8 mouse cellular contexts compared by ENCODE assay signal in the genomic region with DNA sequence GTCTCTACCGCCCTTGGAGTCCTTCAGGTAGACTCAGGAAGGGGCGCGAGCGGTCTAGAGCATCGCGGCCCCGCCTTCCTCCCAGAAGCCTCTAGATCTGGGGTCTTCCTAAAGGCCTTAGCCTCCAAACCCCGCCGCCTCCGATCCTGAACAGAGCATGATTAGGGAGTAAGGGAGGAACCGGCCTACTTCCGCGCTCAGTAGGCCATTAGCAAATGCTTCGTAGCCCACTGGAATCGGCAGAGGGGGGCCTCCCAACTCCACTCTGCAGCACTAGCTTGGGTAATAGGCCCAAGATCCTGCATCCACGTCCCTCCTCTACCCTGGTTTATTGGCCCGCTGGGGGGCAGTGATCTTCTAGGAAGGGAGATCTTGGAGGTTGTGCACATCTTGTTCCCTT. TPM values are rescaled to one million over a fixed set of nuclear protein-coding genes. Genes with fewer than 3 reads are reported as not detected.
DNase-seq lines count a peak whose midpoint lies in the region; ATAC-seq and TF ChIP-seq lines count a peak whose summit lies in the region.

A gene (minus strand): TSS at position 385 of the 400 bp plus-strand sequence.

- no peak for ATAC-seq in heart, embryonic 11.5 days (replicated peaks; ENCODE audit: insufficient number of reproducible peaks, low FRiP score, low TSS enrichment)
- no peak for ATAC-seq in forebrain, embryonic 11.5 days (replicated peaks; ENCODE audit: low FRiP score)
- no peak for ATAC-seq in limb, embryonic 14.5 days (ENCODE audit: low FRiP score, low read depth)
- no peak for ATAC-seq in inflammation-experienced regulatory T-cells, adult 6 months

- peaks cover 28% of the 10 kb centered on the region for H3K4me1 ChIP-seq in heart, embryonic 11.5 days (ENCODE audit: control insufficient read depth, insufficient read depth, low read length)
- H3K4me1 ChIP-seq in E14TG2a.4 (replicated peaks; ENCODE audit: low read depth, low read length): peaks cover 55% of the 10 kb centered on the region
- H3K4me1 ChIP-seq in forebrain, embryonic 11.5 days (replicated peaks; ENCODE audit: control insufficient read depth, insufficient read depth, low read length): peaks cover 20% of the 10 kb centered on the region
- H3K4me1 ChIP-seq in limb, embryonic 14.5 days (ENCODE audit: control insufficient read depth, insufficient read depth, low read length): peaks cover 19% of the 10 kb centered on the region; the same call in 1 of the 2 replicates

- peak within 1 kb of the TSS; percentile 97 for H3K4me2 ChIP-seq in heart, embryonic 11.5 days
- H3K4me2 ChIP-seq in forebrain, embryonic 11.5 days (ENCODE audit: low read depth, low read length, severe bottlenecking): peak within 1 kb of the TSS; percentile 70
- peak within 1 kb of the TSS; percentile 85 for H3K4me2 ChIP-seq in limb, embryonic 14.5 days (replicated peaks; ENCODE audit: low read depth, low read length, severe bottlenecking)

- no peak within 1 kb of the TSS for H3K9ac ChIP-seq in heart, embryonic 11.5 days (ENCODE audit: low read depth, low read length)
- H3K9ac ChIP-seq in forebrain, embryonic 11.5 days (ENCODE audit: low read length): no peak within 1 kb of the TSS
- peak within 1 kb of the TSS; percentile 44; the same call in 1 of the 2 replicates for H3K9ac ChIP-seq in limb, embryonic 14.5 days (ENCODE audit: low read depth, low read length, severe bottlenecking)

- 4% methylated on average over 17 of the region's 17 CpGs for WGBS in heart, embryonic 11.5 days (ENCODE audit: insufficient replicate concordance)
- WGBS in forebrain, embryonic 11.5 days: 2% methylated on average over 17 of the region's 17 CpGs
- WGBS in limb, embryonic 14.5 days: 19% methylated on average over 17 of the region's 17 CpGs

- H3K4me3 ChIP-seq in heart, embryonic 11.5 days (ENCODE audit: low read depth, low read length): peak within 1 kb of the TSS; percentile 56
- H3K4me3 ChIP-seq in E14TG2a.4 (replicated peaks; ENCODE audit: low read length): peak within 1 kb of the TSS; percentile 79
- peak within 1 kb of the TSS; percentile 37 for H3K4me3 ChIP-seq in forebrain, embryonic 11.5 days (ENCODE audit: low read depth, low read length)
- peak within 1 kb of the TSS; percentile 49 for H3K4me3 ChIP-seq in limb, embryonic 14.5 days (replicated peaks; ENCODE audit: low read length)

- no peak for TF ChIP-seq POLR2A in limb, embryonic 14.5 days (IDR thresholded peaks at IDR 0.05; ENCODE audit: borderline replicate concordance, extremely low read depth, insufficient read depth, insufficient read length)

- H3K27me3 ChIP-seq in heart, embryonic 11.5 days (ENCODE audit: control insufficient read depth, insufficient read depth, low read length): peaks cover 98% of the 10 kb centered on the region
- peaks cover 98% of the 10 kb centered on the region for H3K27me3 ChIP-seq in E14TG2a.4 (ENCODE audit: insufficient read depth, low read length)
- H3K27me3 ChIP-seq in forebrain, embryonic 11.5 days (ENCODE audit: control insufficient read depth, insufficient read depth, low read length): peaks cover 88% of the 10 kb centered on the region
- H3K27me3 ChIP-seq in limb, embryonic 14.5 days (ENCODE audit: control insufficient read depth, insufficient read depth, low read length): peaks cover 83% of the 10 kb centered on the region

- H3K27ac ChIP-seq in heart, embryonic 11.5 days (ENCODE audit: low read depth, low read length): no peak within 1 kb of the TSS
- no peak within 1 kb of the TSS for H3K27ac ChIP-seq in forebrain, embryonic 11.5 days (ENCODE audit: low read depth, low read length)
- H3K27ac ChIP-seq in limb, embryonic 14.5 days (replicated peaks; ENCODE audit: low read depth, low read length): no peak within 1 kb of the TSS

- no peaks in the 10 kb centered on the region for H3K9me3 ChIP-seq in heart, embryonic 11.5 days (replicated peaks; ENCODE audit: control insufficient read depth, low read length)
- H3K9me3 ChIP-seq in E14TG2a.4 (ENCODE audit: low read length): no peaks in the 10 kb centered on the region
- no peaks in the 10 kb centered on the region for H3K9me3 ChIP-seq in forebrain, embryonic 11.5 days (ENCODE audit: control insufficient read depth, low read length)
- H3K9me3 ChIP-seq in limb, embryonic 14.5 days (ENCODE audit: control insufficient read depth, low read length): no peaks in the 10 kb centered on the region

- TF ChIP-seq CTCF in E14TG2a.4 (conservative IDR thresholded peaks at IDR 0.05; ENCODE audit: low read length): no peak

- H3K36me3 ChIP-seq in heart, embryonic 11.5 days (ENCODE audit: control insufficient read depth, insufficient read depth, low read length): no peaks in the 10 kb centered on the region
- H3K36me3 ChIP-seq in E14TG2a.4 (ENCODE audit: insufficient read depth, low read length): no peaks in the 10 kb centered on the region
- H3K36me3 ChIP-seq in forebrain, embryonic 11.5 days (ENCODE audit: control insufficient read depth, insufficient read depth, low read length): no peaks in the 10 kb centered on the region; the same call in 1 of the 2 replicates
- peaks cover 38% of the 10 kb centered on the region for H3K36me3 ChIP-seq in limb, embryonic 14.5 days (ENCODE audit: control insufficient read depth, insufficient read depth, low read length)

- no peak for DNase-seq in heart, adult 9 months (ENCODE audit: low spot score in 2 of 2)
- peak; percentile 61 for DNase-seq in forebrain, embryonic 11.5 days (ENCODE audit: low spot score)
- DNase-seq in limb, embryonic 14.5 days (ENCODE audit: low spot score): no peak
- no peak for DNase-seq in layer of hippocampus, postnatal 36 days
- DNase-seq in kidney, adult 8-10 months: no peak

RNA-seq across cellular contexts. Expression of the gene that starts here (rescaled TPM):
- 8.3 and 8.6 TPM in 2 replicates for polyA plus RNA-seq in heart, embryonic 11.5 days (2014; fragmentation: Nextera tagmentation; extraction: Ambion mirVana)
- 5.3 and 6.0 TPM in 2 replicates for polyA plus RNA-seq in forebrain, embryonic 11.5 days (2014; fragmentation: Nextera tagmentation; extraction: Ambion mirVana)
- polyA plus RNA-seq in limb, embryonic 14.5 days (2012; rRNA removed): 3.0 and 4.5 TPM in 2 replicates
- 3.7 and 4.3 TPM in 2 replicates for polyA plus RNA-seq in limb, embryonic 14.5 days (2014; fragmentation: Nextera tagmentation; extraction: Ambion mirVana)
- polyA plus RNA-seq in inflammation-experienced regulatory T-cells, adult 6 months (2017; shearing (Covaris generic)): not detected
- 1 to 10 TPM in 1 of 2 experiments, under 1 TPM in 1; 0.85 to 1.2 TPM for total RNA-seq in layer of hippocampus, postnatal 36 days (2021)
